Mouse (Mus musculus): Measurements from ENCODE around the gene Ubc.

DNA sequence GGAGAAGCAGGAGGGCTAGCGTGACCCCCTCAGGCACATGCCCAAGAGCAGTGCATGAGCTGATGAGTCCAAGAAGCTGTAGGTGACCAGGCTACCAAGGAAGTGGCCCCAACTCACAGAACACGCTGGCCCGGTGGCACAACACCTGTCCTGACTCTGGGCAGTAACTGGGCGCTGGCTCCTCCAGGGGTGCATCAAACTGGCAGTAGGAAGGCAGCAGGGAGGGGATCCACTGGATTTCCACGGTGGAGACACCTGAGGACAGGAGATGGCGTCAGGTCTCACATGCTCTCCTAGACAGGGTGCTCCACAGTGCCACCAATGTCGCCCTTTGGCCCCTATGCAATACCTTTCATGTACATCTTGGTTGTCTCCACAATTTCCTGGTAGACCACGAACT, 26.2 kb upstream of the Ubc start:
- TF ChIP-seq CTCF (IDR thresholded peaks at IDR 0.05; ENCODE audit: low read depth) (no peak), EP300 (IDR thresholded peaks at IDR 0.05; ENCODE audit: low read depth) (no peak)
